Mouse (Mus musculus): Measurements from ENCODE around the gene Gpc2. TPM values are rescaled to one million over a fixed set of nuclear protein-coding genes. Genes with fewer than 3 reads are reported as not detected.

Gene Gpc2
- total RNA-seq (2022) = 1 to 10 TPM; 1.5 to 2.2 (median 1.8) TPM

- DNase-seq (ENCODE audit: low spot score in 2 of 2) = peak; percentile 63 to 66
Measured at GRCm38 (mm10) chr5:138279585-138280424, at the start of gene Gpc2, which contains the start of the genes Gm43720 and Stag3. Gene Gpc2, minus strand, starts transcription at chr5:138280005. Gene Gm43720, minus strand, starts transcription at chr5:138279958. Gene Stag3, plus strand, starts transcription at chr5:138280240.

- DNase-seq (ENCODE audit: low spot score in 2 of 2) = no peak
Measured at GRCm38 (mm10) chr5:138312795-138313194, 33.0 kb upstream of the Gpc2 start.

GRCm38 (mm10) chr5:138299613-138300012 is 19.8 kb upstream of the Gpc2 start:
- no peak for DNase-seq (ENCODE audit: low spot score in 2 of 2)

- DNase-seq (ENCODE audit: low spot score in 2 of 2) = no peak
Measured at GRCm38 (mm10) chr5:138294158-138294557, 14.4 kb upstream of the Gpc2 start.

- no peak for DNase-seq (ENCODE audit: low spot score in 2 of 2)
Measured at GRCm38 (mm10) chr5:138291638-138292037, 11.8 kb upstream of the Gpc2 start.

GRCm38 (mm10) chr5:138287861-138288260 is 8.1 kb upstream of the Gpc2 start:
- DNase-seq (ENCODE audit: low spot score in 2 of 2) = no peak

- DNase-seq (ENCODE audit: low spot score in 2 of 2) = no peak
Measured at GRCm38 (mm10) chr5:138283540-138283939, 3.7 kb upstream of the Gpc2 start.

- no peak for DNase-seq (ENCODE audit: low spot score in 2 of 2)
Measured at GRCm38 (mm10) chr5:138281798-138282197, 2.0 kb upstream of the Gpc2 start.

GRCm38 (mm10) chr5:138280829-138281228 is 1.0 kb upstream of the Gpc2 start:
- no peak for DNase-seq (ENCODE audit: low spot score in 2 of 2)

GRCm38 (mm10) chr5:138280425-138280768 is 592 bp upstream of the Gpc2 start:
- DNase-seq (ENCODE audit: low spot score in 2 of 2) = no peak

- no peak for DNase-seq (ENCODE audit: low spot score in 2 of 2)
Measured at GRCm38 (mm10) chr5:138277994-138278393, 1.8 kb downstream of the Gpc2 start.

GRCm38 (mm10) chr5:138275216-138276050 is 4.4 kb downstream of the Gpc2 start:
- no peak for DNase-seq (ENCODE audit: low spot score in 2 of 2)

GRCm38 (mm10) chr5:138274186-138274585 is 5.6 kb downstream of the Gpc2 start:
- no peak for DNase-seq (ENCODE audit: low spot score in 2 of 2)

GRCm38 (mm10) chr5:138272409-138272923 is 7.3 kb downstream of the Gpc2 start, which contains the start of gene Gal3st4:
Gene Gal3st4, minus strand, starts transcription at chr5:138272840.
- DNase-seq (ENCODE audit: low spot score in 2 of 2) = no peak

- DNase-seq (ENCODE audit: low spot score in 2 of 2) = no peak
Measured at GRCm38 (mm10) chr5:138271232-138271631, 8.6 kb downstream of the Gpc2 start.

- no peak for DNase-seq (ENCODE audit: low spot score in 2 of 2)
Measured at GRCm38 (mm10) chr5:138268980-138269379, 10.8 kb downstream of the Gpc2 start.

GRCm38 (mm10) chr5:138267114-138267513 is 12.7 kb downstream of the Gpc2 start:
- DNase-seq (ENCODE audit: low spot score in 2 of 2) = no peak

GRCm38 (mm10) chr5:138265712-138266111 is 14.1 kb downstream of the Gpc2 start:
- DNase-seq (ENCODE audit: low spot score in 2 of 2) = no peak

GRCm38 (mm10) chr5:138264207-138264578 is 15.6 kb downstream of the Gpc2 start:
- no peak for DNase-seq (ENCODE audit: low spot score in 2 of 2)

GRCm38 (mm10) chr5:138263260-138264206 is 16.3 kb downstream of the Gpc2 start, which contains the start of gene BC037034:
Gene BC037034, minus strand, starts transcription at chr5:138264033.
- peak; percentile 87 to 89 for DNase-seq (ENCODE audit: low spot score in 2 of 2)

Data from layer of hippocampus, adult 8-10 months (tissue).